Mouse (Mus musculus): ENCODE measurements around the gene Tas2r123. TPM values are rescaled to one million over a fixed set of nuclear protein-coding genes. Genes with fewer than 3 reads are reported as not detected.

The Tas2r123 gene
- total RNA-seq (2012; rRNA removed), result not detected in 2 replicates

GRCm38 (mm10) chr6:132846842-132847241 is at the start of gene Tas2r123:
TSS of gene Tas2r123 (plus strand) at chr6:132847142.
- Histone ChIP-seq H3K27ac (ENCODE audit: insufficient read depth, low read depth, low read length, poor library complexity, severe bottlenecking) (no peak within 1 kb of the TSS), H3K4me1 (ENCODE audit: control insufficient read depth in 2 of 2, insufficient read depth in 2 of 2, low read length in 2 of 2, poor library complexity in 1 of 2) (no peaks in the 10 kb centered on the region), H3K9me3 (ENCODE audit: control insufficient read depth, insufficient read depth, low read depth, low read length) (no peaks in the 10 kb centered on the region), H3K36me3 (ENCODE audit: control insufficient read depth, insufficient read depth, low read length, poor library complexity, severe bottlenecking) (no peaks in the 10 kb centered on the region), H3K9ac (ENCODE audit: insufficient read depth, low read depth, low read length, poor library complexity, severe bottlenecking) (no peak within 1 kb of the TSS), H3K4me3 (ENCODE audit: insufficient read depth in 1 of 2, low read depth in 1 of 2, low read length in 2 of 2, poor library complexity in 1 of 2, severe bottlenecking in 1 of 2) (no peak within 1 kb of the TSS)
- in situ Hi-C loops (cut with MboI; ENCODE audit: low sequenced_read_pairs in 2 of 2, unreplicated experiment in 2 of 2), result no loop called here
- no peak for DNase-seq (ENCODE audit: low read depth, low spot score)
- no peak for TF ChIP-seq CHD2 (IDR thresholded peaks at IDR 0.05; ENCODE audit: low read depth, low read length)

- Histone ChIP-seq H3K36me3 (ENCODE audit: control insufficient read depth, insufficient read depth, low read length, poor library complexity, severe bottlenecking) (no peaks in the 10 kb centered on the region), H3K4me3 (ENCODE audit: insufficient read depth in 1 of 2, low read depth in 1 of 2, low read length in 2 of 2, poor library complexity in 1 of 2, severe bottlenecking in 1 of 2) (no peak within 1 kb of the TSS), H3K4me1 (ENCODE audit: control insufficient read depth in 2 of 2, insufficient read depth in 2 of 2, low read length in 2 of 2, poor library complexity in 1 of 2) (no peaks in the 10 kb centered on the region), H3K9me3 (ENCODE audit: control insufficient read depth, insufficient read depth, low read depth, low read length) (no peaks in the 10 kb centered on the region), H3K27ac (ENCODE audit: insufficient read depth, low read depth, low read length, poor library complexity, severe bottlenecking) (no peak within 1 kb of the TSS), H3K9ac (ENCODE audit: insufficient read depth, low read depth, low read length, poor library complexity, severe bottlenecking) (no peak within 1 kb of the TSS)
- DNase-seq (ENCODE audit: low read depth, low spot score), result no peak
- TF ChIP-seq ZC3H11A (IDR thresholded peaks at IDR 0.05; ENCODE audit: borderline replicate concordance, low read depth, low read length) (no peak), HCFC1 (IDR thresholded peaks at IDR 0.05; ENCODE audit: borderline replicate concordance, insufficient read depth, low read length) (no peak), ZNF384 (IDR thresholded peaks at IDR 0.05; ENCODE audit: low read depth, low read length) (no peak), CHD2 (IDR thresholded peaks at IDR 0.05; ENCODE audit: low read depth, low read length) (no peak), MAFK (IDR thresholded peaks at IDR 0.05; ENCODE audit: insufficient read depth, low read depth, low read length) (no peak)
- in situ Hi-C loops (cut with MboI; ENCODE audit: low sequenced_read_pairs in 2 of 2, unreplicated experiment in 2 of 2), result no loop called here
Measured at GRCm38 (mm10) chr6:132802518-132802917, 44.4 kb upstream of the Tas2r123 start, which contains the start of gene Tas2r117. TSS of gene Tas2r117 (plus strand) at chr6:132802818.

DNA sequence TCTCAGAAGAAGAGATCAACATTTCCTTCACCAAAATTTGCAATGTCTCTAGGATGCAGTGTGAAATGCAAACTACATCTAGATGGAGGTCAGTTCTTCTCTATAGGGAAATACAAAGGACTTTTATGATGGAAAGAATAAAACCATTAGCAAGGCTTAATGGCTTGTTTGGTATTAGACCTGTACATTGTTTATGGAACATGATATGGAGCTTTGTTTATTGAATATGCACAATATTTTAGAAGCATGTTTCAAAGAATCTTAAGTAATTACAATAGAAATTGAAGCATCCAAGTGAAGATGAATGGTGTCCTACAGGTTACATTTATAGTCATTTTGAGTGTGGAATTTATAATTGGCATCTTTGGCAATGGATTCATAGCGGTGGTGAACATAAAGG is 8.2 kb downstream of the Tas2r123 start, which contains the start of gene Tas2r116:
TSS of gene Tas2r116 (plus strand) at position 301 of the 400 bp plus-strand sequence.
- Histone ChIP-seq H3K4me3 (ENCODE audit: insufficient read depth in 1 of 2, low read depth in 1 of 2, low read length in 2 of 2, poor library complexity in 1 of 2, severe bottlenecking in 1 of 2) (no peak within 1 kb of the TSS), H3K9me3 (ENCODE audit: control insufficient read depth, insufficient read depth, low read depth, low read length) (no peaks in the 10 kb centered on the region), H3K36me3 (ENCODE audit: control insufficient read depth, insufficient read depth, low read length, poor library complexity, severe bottlenecking) (no peaks in the 10 kb centered on the region), H3K4me1 (ENCODE audit: control insufficient read depth in 2 of 2, insufficient read depth in 2 of 2, low read length in 2 of 2, poor library complexity in 1 of 2) (no peaks in the 10 kb centered on the region), H3K9ac (ENCODE audit: insufficient read depth, low read depth, low read length, poor library complexity, severe bottlenecking) (no peak within 1 kb of the TSS), H3K27ac (ENCODE audit: insufficient read depth, low read depth, low read length, poor library complexity, severe bottlenecking) (no peak within 1 kb of the TSS)
- TF ChIP-seq CHD2 (IDR thresholded peaks at IDR 0.05; ENCODE audit: low read depth, low read length) (no peak), MAFK (IDR thresholded peaks at IDR 0.05; ENCODE audit: insufficient read depth, low read depth, low read length) (no peak), ZNF384 (IDR thresholded peaks at IDR 0.05; ENCODE audit: low read depth, low read length) (no peak), HCFC1 (IDR thresholded peaks at IDR 0.05; ENCODE audit: borderline replicate concordance, insufficient read depth, low read length) (no peak), ZC3H11A (IDR thresholded peaks at IDR 0.05; ENCODE audit: borderline replicate concordance, low read depth, low read length) (no peak)
- in situ Hi-C loops (cut with MboI; ENCODE audit: low sequenced_read_pairs in 2 of 2, unreplicated experiment in 2 of 2), result no loop called here
- DNase-seq (ENCODE audit: low read depth, low spot score), result no peak

DNA sequence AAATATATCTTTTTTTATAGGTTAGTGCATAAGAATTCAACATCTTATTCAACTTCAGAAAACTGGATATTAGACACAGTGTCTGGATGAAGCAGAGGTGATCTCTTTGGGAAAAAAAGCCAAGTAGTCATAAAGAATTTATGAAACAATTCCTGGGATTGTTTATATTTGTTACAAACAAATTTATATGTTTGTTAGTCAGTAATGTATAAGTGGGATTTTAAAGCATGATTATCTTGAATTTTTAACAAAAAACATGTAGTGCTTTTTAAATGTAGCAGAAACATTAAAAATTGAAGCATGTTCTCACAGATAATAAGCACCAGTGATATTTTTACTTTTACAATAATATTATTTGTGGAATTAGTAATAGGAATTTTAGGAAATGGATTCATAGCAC is 20.8 kb downstream of the Tas2r123 start, which contains the start of gene Tas2r110:
TSS of gene Tas2r110 (plus strand) at position 301 of the 400 bp plus-strand sequence.
- no peak within 1 kb of the TSS for H3K4me3 ChIP-seq (ENCODE audit: insufficient read depth in 1 of 2, low read depth in 1 of 2, low read length in 2 of 2, poor library complexity in 1 of 2, severe bottlenecking in 1 of 2)
- TF ChIP-seq HCFC1 (IDR thresholded peaks at IDR 0.05; ENCODE audit: borderline replicate concordance, insufficient read depth, low read length), result no peak
- no peak for TF ChIP-seq CHD2 (IDR thresholded peaks at IDR 0.05; ENCODE audit: low read depth, low read length)
- no peak for TF ChIP-seq MAFK (IDR thresholded peaks at IDR 0.05; ENCODE audit: insufficient read depth, low read depth, low read length)
- no peak for TF ChIP-seq ZC3H11A (IDR thresholded peaks at IDR 0.05; ENCODE audit: borderline replicate concordance, low read depth, low read length)
- no peaks in the 10 kb centered on the region for H3K4me1 ChIP-seq (ENCODE audit: control insufficient read depth in 2 of 2, insufficient read depth in 2 of 2, low read length in 2 of 2, poor library complexity in 1 of 2)
- DNase-seq (ENCODE audit: low read depth, low spot score), result no peak
- in situ Hi-C loops (cut with MboI; ENCODE audit: low sequenced_read_pairs in 2 of 2, unreplicated experiment in 2 of 2), result no loop called here
- H3K9ac ChIP-seq (ENCODE audit: insufficient read depth, low read depth, low read length, poor library complexity, severe bottlenecking), result no peak within 1 kb of the TSS
- no peak within 1 kb of the TSS for H3K27ac ChIP-seq (ENCODE audit: insufficient read depth, low read depth, low read length, poor library complexity, severe bottlenecking)
- H3K36me3 ChIP-seq (ENCODE audit: control insufficient read depth, insufficient read depth, low read length, poor library complexity, severe bottlenecking), result no peaks in the 10 kb centered on the region
- no peaks in the 10 kb centered on the region for H3K9me3 ChIP-seq (ENCODE audit: control insufficient read depth, insufficient read depth, low read depth, low read length)

DNA sequence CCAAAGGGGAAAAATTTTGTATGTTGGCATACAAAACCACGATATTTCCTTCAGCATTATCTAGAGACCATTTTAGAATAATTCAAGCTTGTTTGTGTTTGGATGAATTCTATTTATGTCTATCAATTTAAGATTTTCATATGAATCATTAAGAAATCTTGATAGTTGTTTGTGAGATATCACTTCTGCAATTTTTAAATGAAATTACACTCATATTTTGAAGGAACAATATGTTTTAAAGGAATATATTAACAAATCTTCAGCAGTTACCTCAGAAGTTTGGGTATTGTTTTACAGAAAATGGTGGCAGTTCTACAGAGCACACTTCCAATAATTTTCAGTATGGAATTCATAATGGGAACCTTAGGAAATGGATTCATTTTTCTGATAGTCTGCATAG is 45.8 kb downstream of the Tas2r123 start, which contains the start of gene Tas2r113:
TSS of gene Tas2r113 (plus strand) at position 301 of the 400 bp plus-strand sequence.
- Histone ChIP-seq H3K4me3 (ENCODE audit: insufficient read depth in 1 of 2, low read depth in 1 of 2, low read length in 2 of 2, poor library complexity in 1 of 2, severe bottlenecking in 1 of 2) (no peak within 1 kb of the TSS), H3K36me3 (ENCODE audit: control insufficient read depth, insufficient read depth, low read length, poor library complexity, severe bottlenecking) (no peaks in the 10 kb centered on the region), H3K27ac (ENCODE audit: insufficient read depth, low read depth, low read length, poor library complexity, severe bottlenecking) (no peak within 1 kb of the TSS), H3K4me1 (ENCODE audit: control insufficient read depth in 2 of 2, insufficient read depth in 2 of 2, low read length in 2 of 2, poor library complexity in 1 of 2) (no peaks in the 10 kb centered on the region), H3K9me3 (ENCODE audit: control insufficient read depth, insufficient read depth, low read depth, low read length) (no peaks in the 10 kb centered on the region), H3K9ac (ENCODE audit: insufficient read depth, low read depth, low read length, poor library complexity, severe bottlenecking) (no peak within 1 kb of the TSS)
- no peak for DNase-seq (ENCODE audit: low read depth, low spot score)
- in situ Hi-C loops (cut with MboI; ENCODE audit: low sequenced_read_pairs in 2 of 2, unreplicated experiment in 2 of 2), result no loop called here
- TF ChIP-seq HCFC1 (IDR thresholded peaks at IDR 0.05; ENCODE audit: borderline replicate concordance, insufficient read depth, low read length), result no peak
- no peak for TF ChIP-seq ZC3H11A (IDR thresholded peaks at IDR 0.05; ENCODE audit: borderline replicate concordance, low read depth, low read length)
- TF ChIP-seq CHD2 (IDR thresholded peaks at IDR 0.05; ENCODE audit: low read depth, low read length), result no peak
- no peak for TF ChIP-seq MAFK (IDR thresholded peaks at IDR 0.05; ENCODE audit: insufficient read depth, low read depth, low read length)
- TF ChIP-seq ZNF384 (IDR thresholded peaks at IDR 0.05; ENCODE audit: low read depth, low read length), result no peak

Other genes starting within 250 kb of the Tas2r123 start
- not detected in 2 replicates for gene A630073D07Rik, start 195.6 kb upstream of the Tas2r123 start, total RNA-seq (2012; rRNA removed)
- gene Tas2r120, start 190.2 kb upstream of the Tas2r123 start, total RNA-seq (2012; rRNA removed), result not detected in 2 replicates
- gene Tas2r121, start 146.1 kb upstream of the Tas2r123 start, total RNA-seq (2012; rRNA removed), result not detected in 2 replicates
- not detected in 2 replicates for gene Tas2r122, start 135.2 kb upstream of the Tas2r123 start, total RNA-seq (2012; rRNA removed)
- not detected in 2 replicates for gene Tas2r115, start 109.1 kb upstream of the Tas2r123 start, total RNA-seq (2012; rRNA removed)
- not detected in 2 replicates for gene Tas2r124, start 92.4 kb upstream of the Tas2r123 start, total RNA-seq (2012; rRNA removed)
- gene Tas2r102, start 85.0 kb upstream of the Tas2r123 start, total RNA-seq (2012; rRNA removed), result not detected in 2 replicates
- gene Tas2r136, start 69.0 kb upstream of the Tas2r123 start, total RNA-seq (2012; rRNA removed), result not detected in 2 replicates
- gene Tas2r117, start 44.3 kb upstream of the Tas2r123 start, total RNA-seq (2012; rRNA removed), result not detected in 2 replicates
- not detected in 2 replicates for gene Tas2r116, start 8.3 kb downstream of the Tas2r123 start, total RNA-seq (2012; rRNA removed)
- gene Tas2r110, start 20.9 kb downstream of the Tas2r123 start, total RNA-seq (2012; rRNA removed), result not detected in 2 replicates
- gene Tas2r113, start 45.9 kb downstream of the Tas2r123 start, total RNA-seq (2012; rRNA removed), result not detected in 2 replicates
- gene Tas2r125, start 62.5 kb downstream of the Tas2r123 start, total RNA-seq (2012; rRNA removed), result not detected in 2 replicates
- gene Tas2r129, start 104.0 kb downstream of the Tas2r123 start, total RNA-seq (2012; rRNA removed), result not detected in 2 replicates
- not detected in 2 replicates for gene Tas2r131, start 110.8 kb downstream of the Tas2r123 start, total RNA-seq (2012; rRNA removed)
- gene Tas2r109, start 133.8 kb downstream of the Tas2r123 start, total RNA-seq (2012; rRNA removed), result not detected in 2 replicates
- gene Tas2r103, start 190.0 kb downstream of the Tas2r123 start, total RNA-seq (2012; rRNA removed), result not detected in 2 replicates
- not detected in 2 replicates for gene Tas2r140, start 208.7 kb downstream of the Tas2r123 start, total RNA-seq (2012; rRNA removed)

All from ES-E14 (cell line).